Mouse (Mus musculus) forebrain, postnatal 0 days (tissue): ENCODE measurements at regions not wholly inside any gene's neighbourhood (a gene's known extent, or its start where the extent isn't known, plus 50 kb on each side); places are given as distances from the start of the nearest gene placed in this dataset.

Experiments used
- ATAC-seq: fragments of 200-750 bp; cut with Nextera tagmentation; 2 replicates; pipeline ENCODE4 v1.8.0; 2017; ENCODE audit warnings: mild to moderate bottlenecking, moderate library complexity
- DNase-seq: peaks from one replicate; pipeline ENCODE4 v3.0.0-alpha.2; 2015
- H3K27ac ChIP-seq: fragments of 300-500 bp; sonication (generic); 2 replicates; pipeline ENCODE4 v1.5.1; 2014; ENCODE audit warnings: low read depth, mild to moderate bottlenecking, antibody characterized with exemption, low read length, moderate library complexity, mixed read lengths
- H3K27me3 ChIP-seq: fragments of 300-500 bp; sonication (generic); 2 replicates; pipeline ENCODE4 v1.6.1; 2014; ENCODE audit warnings: mild to moderate bottlenecking, low read length, mixed read lengths; ENCODE audit not compliant: insufficient read depth
- H3K36me3 ChIP-seq: fragments of 300-500 bp; sonication (generic); 2 replicates; pipeline ENCODE4 v1.6.1; 2014; ENCODE audit warnings: mild to moderate bottlenecking, moderate library complexity; ENCODE audit not compliant: insufficient read depth
- H3K4me1 ChIP-seq: fragments of 300-500 bp; sonication (generic); 2 replicates; pipeline ENCODE4 v1.6.1; 2014; ENCODE audit warnings: antibody characterized with exemption; ENCODE audit not compliant: insufficient read depth
- H3K4me2 ChIP-seq: fragments of 300-500 bp; sonication (generic); 2 replicates; pipeline ENCODE4 v1.6.1; 2014; ENCODE audit warnings: low read depth, mild to moderate bottlenecking, moderate library complexity
- H3K4me3 ChIP-seq: fragments of 300-500 bp; sonication (generic); 2 replicates; pipeline ENCODE4 v1.5.1; 2014; ENCODE audit warnings: low read depth, low read length, mixed read lengths
- H3K9ac ChIP-seq: fragments of 300-500 bp; sonication (generic); 2 replicates; pipeline ENCODE4 v1.6.1; 2014; ENCODE audit warnings: mild to moderate bottlenecking
- H3K9me3 ChIP-seq: fragments of 300-500 bp; sonication (generic); 2 replicates; pipeline ENCODE4 v1.6.1; 2016; ENCODE audit warnings: low read length
- CTCF ChIP-seq: sonication (generic); IDR thresholded peaks from 2 replicates; pipeline ENCODE4 v1.5.1; 2016; ENCODE audit warnings: antibody characterized with exemption, control low read depth, low read depth
- WGBS: fragments of 180-500 bp; shearing (Covaris S2); extraction: QIAGEN DNeasy Blood & Tissue Kit; methylation state at CpG from one replicate; pipeline ENCODE4 v1.1.7; 2014; 5-methylcytosine and 5-hydroxymethylcytosine counted together

DNA sequence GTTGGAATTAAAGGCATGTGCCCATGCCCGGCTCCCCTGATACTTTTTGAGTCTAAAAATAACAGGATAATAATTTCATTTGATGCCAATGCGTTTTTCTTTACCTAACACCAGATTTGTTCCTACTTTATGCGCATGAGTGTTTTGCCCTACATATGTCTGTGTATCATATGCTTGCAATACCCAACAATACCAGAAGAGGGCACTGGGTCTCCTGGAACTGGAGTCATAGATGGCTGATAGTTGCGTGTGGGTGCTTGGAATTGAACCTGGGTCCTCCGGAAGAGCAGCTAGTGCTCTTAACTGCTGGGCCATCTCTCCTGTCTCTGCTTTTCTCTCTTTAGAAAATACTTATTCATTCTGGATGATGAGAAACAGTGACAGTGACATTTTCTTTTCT lies 67.3 kb upstream of the Rgs6 start:
- no peak for ATAC-seq
- TF ChIP-seq CTCF: peak; percentile 31; the same call in 1 of the 2 replicates
- no peak for DNase-seq
- Histone ChIP-seq H3K4me2 (no peak overlapping the region), H3K36me3 (no peaks in the 10 kb centered on the region), H3K9me3 (peaks cover 8% of the 10 kb centered on the region; the same call in 1 of the 2 replicates), H3K4me1 (no peaks in the 10 kb centered on the region), H3K9ac (no peak overlapping the region), H3K27ac (no peak overlapping the region), H3K27me3 (no peaks in the 10 kb centered on the region), H3K4me3 (no peak overlapping the region)
- WGBS: 89% methylated on average over 5 of the region's 5 CpGs

DNA sequence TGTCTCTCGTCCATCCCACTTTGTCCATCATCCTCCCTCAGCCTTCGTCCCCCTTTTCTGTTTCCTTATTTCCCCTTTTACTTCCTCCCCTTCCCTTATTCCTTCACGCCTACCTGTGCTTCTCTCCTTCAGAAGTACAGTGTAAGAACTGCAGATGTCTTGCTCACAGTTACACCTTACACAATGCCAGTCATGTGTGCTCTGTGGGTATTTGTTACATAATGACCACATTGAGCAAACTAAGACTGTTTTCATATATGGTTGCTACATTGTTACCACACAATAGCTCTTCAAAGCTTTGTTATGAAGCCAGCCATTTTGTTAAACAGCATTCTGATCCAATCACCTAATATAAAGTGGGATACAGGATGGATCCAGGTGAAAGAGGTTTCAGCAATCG lies 63.1 kb upstream of the Rgs6 start:
- Histone ChIP-seq H3K9me3 (no peaks in the 10 kb centered on the region), H3K27ac (no peak overlapping the region), H3K27me3 (no peaks in the 10 kb centered on the region), H3K9ac (no peak overlapping the region), H3K4me2 (no peak overlapping the region), H3K4me3 (no peak overlapping the region), H3K4me1 (no peaks in the 10 kb centered on the region), H3K36me3 (no peaks in the 10 kb centered on the region)
- no peak for TF ChIP-seq CTCF
- ATAC-seq (no peak), DNase-seq (no peak)
- WGBS: 90% methylated on average over 4 of the region's 4 CpGs
